Mouse (Mus musculus): ENCODE results near the gene Mettl2.
"Not testable (repeated sequence)": the region's sequence is repeated elsewhere in the genome, so short reads cannot be mapped to it uniquely, and the experiment has no call there.

Gene Mettl2

DNA sequence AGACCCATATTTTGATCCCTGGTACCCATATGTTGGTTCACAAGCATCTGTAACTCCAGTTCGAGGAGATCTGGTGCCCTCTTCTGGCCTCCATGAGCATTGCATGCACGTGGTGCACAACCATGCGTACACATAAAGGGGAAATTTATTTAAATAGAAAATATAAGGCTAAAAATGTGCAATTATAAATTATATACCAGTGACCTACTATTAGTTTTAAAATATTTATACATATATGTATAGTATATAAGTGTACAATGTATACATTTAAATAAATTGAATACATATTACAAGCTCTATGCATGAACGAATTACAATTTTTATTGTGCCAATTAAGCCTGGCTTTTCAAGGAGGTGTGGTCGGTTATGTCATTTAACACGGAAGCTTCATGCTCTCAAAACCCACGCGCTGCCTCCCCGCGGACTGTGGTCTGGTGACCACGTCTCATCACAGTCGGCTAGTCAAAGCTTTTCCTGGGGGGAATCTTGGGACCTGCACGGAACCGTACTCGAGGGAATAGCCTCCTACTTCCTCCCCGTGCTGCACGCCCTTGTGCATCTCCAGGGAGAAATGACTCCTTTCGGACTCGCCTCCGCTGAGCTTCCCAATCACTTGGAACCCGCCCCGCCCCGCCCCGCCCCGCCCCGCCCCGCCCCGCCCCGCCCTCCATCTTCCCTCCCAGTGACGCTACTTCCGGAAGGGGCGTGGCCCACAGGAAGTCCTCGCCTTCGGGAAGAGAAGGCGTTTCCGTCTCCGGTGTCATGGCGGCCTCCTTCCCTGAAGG is at the start of gene Mettl2:
Gene Mettl2, plus strand, starts transcription at position 691 of the 785 bp plus-strand sequence.
- DNase-seq (ENCODE audit: low read depth, low spot score), result peak; percentile 95

DNA sequence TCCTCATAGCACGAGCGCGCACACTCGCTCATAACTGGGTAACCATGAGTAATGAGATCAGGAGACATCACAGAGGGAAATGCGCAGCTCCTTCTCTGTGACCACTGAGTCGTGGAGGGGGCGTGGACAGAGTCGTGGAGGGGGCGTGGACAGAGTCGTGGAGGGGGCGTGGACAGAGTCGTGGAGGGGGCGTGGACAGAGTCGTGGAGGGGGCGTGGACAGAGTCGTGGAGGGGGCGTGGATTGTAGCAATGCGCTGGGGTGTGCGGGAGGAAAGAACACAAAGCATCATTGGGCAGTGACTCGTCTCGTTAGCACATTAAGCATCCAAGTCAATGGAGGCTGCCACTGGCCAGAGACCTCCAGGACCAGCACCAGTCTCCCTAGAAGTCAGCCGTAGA is 13.8 kb upstream of the Mettl2 start:
- DNase-seq (ENCODE audit: low read depth, low spot score), result not testable (repeated sequence)

DNA sequence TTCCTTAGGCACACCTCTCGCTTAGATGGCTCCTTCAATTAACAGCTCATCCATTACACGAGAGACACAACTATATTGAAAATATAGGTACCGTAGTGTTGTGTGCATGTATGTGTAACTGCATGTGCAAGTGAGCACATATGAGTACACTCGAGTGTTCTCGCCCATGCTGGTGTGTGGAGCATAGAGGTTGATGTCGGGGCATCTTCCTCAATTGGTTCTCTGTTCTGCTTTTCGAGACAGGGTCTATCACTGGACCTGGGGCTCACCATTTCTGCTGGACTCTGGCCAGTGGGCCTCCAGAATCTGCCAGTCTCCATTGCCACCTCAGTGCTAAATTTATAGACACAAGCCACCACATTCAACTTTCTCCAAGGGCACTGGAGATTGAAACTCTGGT is 8.4 kb upstream of the Mettl2 start:
- no peak for DNase-seq (ENCODE audit: low read depth, low spot score)

DNA sequence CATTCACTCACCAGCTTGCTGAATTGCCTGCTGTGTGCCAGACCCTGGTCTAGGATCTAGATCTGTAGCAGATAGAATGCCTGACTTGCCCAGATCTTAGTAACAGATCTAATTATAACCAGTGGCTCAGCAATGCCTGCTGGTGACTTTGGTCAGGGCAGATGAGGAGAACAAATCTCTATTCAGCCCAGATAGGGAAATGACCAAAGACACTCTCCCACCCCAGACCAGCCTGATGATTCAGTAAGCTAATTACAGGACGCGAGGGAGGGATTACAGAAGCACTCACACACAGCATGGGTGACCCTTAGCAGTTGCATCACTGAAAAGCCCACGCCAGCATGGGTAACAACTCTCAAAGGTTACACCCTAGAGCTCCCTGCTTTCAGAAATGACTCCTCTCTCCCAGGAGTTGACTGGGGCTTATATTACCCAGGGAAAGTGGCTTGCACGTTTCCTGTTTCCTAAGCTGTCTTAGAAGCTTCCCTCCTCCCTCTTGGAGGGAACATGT is 5.6 kb upstream of the Mettl2 start:
- DNase-seq (ENCODE audit: low read depth, low spot score), result peak; percentile 24

DNA sequence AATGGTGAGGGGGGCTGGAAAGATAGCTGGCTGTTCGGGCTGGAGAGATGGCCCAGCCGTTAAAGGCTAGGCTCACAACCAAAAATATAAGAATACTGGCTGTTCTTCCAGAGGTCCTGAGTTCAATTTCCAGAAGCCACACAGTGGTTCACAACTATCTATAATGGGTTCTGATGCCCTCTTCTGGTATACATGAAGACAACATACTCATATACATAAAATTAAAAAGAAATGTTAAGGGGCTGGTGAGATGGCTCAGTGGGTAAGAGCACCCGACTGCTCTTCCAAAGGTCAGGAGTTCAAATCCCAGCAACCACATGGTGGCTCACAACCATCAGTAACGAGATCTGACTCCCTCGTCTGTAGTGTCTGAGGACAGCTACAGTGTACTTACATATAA is 4.4 kb upstream of the Mettl2 start:
- DNase-seq (ENCODE audit: low read depth, low spot score), result not testable (repeated sequence)

DNA sequence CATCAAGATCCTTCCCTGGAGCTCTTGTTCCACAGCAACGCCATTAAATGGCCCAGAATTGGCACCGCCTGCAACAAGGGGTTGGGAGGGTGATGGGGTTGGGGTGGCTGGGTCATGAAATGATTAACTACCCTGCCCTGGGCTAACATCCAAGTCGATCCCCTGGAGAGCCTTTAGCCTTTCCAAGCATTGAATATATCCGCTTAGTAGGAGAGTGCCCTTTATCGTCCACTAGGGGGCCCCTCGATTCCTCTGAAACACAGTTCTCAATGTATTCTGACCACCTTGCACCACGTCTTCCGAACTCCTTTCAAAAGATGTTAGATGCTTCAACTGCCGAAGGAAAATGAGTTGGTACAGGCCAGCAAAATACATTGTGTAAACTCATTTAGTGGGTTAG is 2.2 kb upstream of the Mettl2 start:
- DNase-seq (ENCODE audit: low read depth, low spot score), result peak; percentile 27

DNA sequence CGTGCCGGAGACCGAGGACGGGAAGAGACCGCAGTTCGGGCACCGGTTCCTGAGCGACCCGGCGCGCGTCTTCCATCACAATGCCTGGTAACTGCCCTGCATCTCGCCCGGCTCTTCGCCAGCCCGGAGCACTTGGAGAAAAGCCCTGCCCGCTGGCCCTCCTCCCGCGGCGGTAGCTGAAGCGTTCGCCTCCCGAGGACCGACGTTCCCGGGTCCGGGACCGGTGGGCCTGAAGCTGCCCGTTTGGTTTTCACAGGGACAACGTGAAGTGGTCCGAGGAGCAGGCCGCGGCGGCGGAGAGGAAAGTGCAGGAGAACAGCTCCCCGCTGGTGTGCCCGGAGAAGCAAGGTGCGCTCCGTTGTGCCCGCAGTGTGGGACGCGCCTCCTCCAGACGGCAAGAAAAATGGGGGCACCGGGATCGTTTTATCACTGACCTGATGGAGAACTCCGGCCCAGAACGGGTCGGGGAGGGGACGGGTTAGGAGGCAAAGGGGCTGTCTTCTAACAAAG is 350 bp downstream of the Mettl2 start:
- DNase-seq (ENCODE audit: low read depth, low spot score), result no peak

DNA sequence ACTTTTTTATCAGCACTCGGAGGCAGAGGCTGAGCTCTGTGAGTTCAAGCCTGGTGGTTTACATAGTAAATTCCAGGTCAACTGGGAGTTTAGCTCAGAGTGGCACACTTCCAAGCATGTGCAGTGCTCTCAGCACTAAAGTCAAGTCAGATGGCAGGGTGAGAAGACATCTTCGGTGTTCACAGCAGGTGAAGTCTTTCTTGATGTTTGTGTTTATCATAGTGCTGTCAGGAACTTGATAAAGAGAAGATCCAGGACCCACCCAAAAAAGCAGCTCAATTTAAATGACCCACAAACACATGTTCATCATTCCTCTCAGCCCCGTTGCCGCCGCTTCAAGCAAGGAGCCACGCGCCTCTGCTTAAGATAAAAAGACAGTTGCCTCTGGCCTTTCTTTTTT is 9.5 kb downstream of the Mettl2 start:
- no peak for DNase-seq (ENCODE audit: low read depth, low spot score)

DNA sequence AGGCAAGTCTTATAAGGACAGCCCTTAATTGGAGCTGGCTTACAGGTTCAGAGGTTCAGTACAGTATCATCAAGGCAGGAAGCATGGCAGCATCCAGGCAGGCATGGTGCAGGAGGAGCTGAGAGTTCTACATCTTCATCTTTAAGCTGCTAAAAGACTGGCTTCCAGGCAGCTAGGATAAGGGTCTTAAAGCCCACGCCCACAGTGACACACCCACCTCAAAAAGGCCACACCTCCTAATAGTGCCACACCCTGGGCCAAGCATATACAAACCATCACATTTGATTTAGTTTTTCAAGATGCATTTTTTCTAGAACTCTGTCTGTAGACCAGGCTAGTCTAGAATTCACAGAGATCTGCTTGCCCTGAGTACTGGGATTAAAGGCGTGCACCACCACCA is 11.0 kb downstream of the Mettl2 start:
- DNase-seq (ENCODE audit: low read depth, low spot score), result not testable (repeated sequence)

DNA sequence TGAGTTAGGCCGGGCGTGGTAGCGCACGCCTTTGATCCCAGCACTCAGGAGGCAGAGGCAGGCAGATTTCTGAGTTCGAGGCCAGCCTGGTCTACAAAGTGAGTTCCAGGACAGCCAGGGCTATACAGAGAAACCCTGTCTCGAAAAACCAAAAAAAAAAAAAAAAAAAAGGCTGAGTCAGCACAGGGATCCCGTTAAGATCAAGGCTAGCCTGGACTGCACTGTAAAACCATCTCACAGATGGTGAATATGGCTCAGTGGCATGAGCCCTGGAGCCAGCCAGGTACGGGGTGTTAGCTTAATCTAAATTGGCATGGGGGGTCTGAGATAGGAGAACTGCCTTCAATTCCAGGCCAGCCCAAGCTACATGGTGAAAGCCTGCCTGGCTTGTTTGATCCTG is 14.3 kb downstream of the Mettl2 start:
- not testable (repeated sequence) for DNase-seq (ENCODE audit: low read depth, low spot score)

DNA sequence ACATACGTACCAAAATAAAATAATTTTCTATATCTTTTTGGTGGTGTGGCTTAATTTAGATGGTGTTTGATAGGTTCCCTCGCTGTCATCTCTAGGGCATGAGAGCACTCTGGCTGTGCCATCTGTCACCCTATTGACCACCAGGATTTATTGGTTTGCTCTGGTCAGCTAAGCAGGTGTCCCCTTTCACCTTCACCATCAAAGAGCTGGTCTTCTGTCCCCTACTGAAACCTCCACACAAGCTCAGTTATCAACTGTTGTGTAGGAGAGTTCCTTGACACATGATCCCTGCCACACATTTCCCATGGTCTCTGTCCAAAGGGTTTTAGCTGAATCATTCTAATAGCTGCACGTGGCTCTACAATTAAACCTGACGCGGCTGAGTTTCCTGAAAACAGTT is 14.9 kb downstream of the Mettl2 start:
- no peak for DNase-seq (ENCODE audit: low read depth, low spot score)

DNA sequence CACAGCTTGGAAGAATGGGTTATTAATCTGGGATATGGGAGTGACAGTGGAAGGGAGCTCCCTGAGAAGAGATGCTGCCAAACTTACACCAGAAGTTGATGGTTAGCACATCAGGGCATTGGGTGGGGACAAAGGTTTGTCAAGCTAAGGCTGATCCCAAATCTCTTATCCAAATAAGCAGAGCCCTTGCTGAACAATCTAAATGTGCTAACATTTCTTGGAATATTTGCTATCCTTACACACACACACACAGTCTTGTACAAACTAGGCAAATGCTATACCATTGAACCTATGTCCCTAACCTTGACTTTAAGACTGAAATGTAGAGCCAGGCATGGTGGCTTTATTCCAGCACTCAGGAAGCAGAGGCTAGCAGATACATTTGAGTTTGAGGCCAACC is 17.3 kb downstream of the Mettl2 start:
- no peak for DNase-seq (ENCODE audit: low read depth, low spot score)

DNA sequence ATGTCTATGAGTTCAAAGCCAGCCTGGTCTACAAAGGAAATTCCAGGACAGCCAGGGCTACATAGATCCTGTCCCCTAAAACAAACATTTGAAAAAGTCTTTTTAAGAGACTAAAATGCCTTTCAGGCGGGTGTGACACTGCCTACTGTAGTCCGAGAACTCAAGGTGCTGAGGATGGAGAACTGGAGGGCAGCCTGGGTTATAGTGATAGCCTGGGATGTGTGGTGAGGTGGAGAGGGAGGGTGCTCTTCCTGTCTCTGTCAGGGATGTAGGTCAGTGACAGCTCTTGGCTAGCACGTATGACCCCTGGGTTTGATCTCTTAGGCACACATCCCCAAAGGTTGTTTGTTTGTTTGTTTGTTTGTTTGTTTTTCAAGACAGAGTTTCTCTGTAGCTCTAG is 17.9 kb downstream of the Mettl2 start:
- DNase-seq (ENCODE audit: low read depth, low spot score), result no peak

DNA sequence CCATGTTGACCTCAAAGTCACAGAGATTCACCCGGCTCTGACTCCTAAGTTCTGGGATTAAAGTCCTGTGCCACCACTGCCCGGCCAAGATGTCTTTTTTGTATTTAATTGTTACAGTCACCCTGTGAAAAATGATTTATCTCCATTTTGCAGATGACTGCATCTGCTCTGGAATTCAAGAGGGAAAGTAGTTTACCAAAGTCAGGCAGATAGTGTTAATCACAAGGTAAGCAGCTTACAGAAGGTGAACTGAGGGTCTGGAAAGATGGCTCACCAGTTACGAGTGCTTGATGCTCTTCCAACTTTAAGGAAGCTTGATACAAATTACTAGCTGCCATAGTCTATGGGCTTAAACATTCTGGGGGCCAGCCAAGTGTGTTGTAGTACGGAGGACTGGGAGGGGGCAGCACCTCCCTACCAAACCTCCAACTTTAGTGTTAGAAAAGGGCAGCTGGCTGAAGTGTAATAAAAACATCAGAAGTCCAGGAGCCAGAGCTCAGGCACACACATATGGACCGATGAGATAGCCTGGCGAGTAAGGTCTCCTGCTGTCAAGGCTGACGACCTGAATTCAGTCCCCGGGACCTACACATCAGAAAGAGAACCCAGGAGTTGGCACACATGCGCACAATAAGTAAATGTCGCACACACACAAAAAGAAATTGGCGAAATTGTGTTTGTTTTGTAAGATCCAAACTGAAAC is 18.4 kb downstream of the Mettl2 start:
- DNase-seq (ENCODE audit: low read depth, low spot score), result no peak

DNA sequence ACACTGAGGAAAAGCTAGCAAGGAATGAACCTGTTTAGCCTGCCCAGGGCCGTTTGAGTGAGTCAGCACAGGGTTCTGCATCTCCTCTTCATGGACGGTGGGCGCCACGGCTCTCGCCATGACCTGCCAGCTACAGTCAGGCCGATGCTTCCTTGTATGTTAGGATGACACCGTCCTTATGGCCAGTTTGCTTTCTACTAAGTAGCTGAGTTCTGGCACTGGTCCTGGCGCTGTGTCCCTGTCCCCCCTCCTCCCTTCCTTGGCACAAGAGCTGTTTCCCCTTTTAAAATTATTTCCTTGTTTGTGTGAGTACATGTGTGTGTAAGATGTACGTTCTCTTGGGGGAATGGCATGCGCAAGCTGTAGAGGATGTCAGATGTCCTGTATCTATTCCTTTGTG is 19.0 kb downstream of the Mettl2 start:
- DNase-seq (ENCODE audit: low read depth, low spot score), result no peak

DNA sequence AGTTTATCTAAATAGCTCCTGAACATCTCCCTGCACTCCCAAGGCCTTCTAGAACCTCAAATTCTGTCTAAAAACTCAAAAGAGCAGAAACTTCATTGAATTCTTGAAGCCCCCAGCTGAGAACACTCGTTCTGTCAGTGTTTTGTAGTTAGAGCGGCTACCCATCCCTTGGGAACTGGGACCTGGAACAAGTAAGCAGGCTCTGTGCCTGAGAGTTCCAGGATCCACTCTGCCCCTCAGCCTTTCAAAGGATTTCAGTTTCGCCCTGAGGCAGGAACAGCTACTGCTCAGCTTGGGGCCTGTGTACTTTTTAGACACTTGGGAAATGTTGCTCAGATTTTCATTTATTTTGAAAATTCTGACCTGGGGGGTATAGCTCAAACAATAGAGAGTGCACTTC is 20.4 kb downstream of the Mettl2 start, which contains the start of gene Gm10842:
Gene Gm10842, plus strand, starts transcription at position 301 of the 400 bp plus-strand sequence.
- no peak for DNase-seq (ENCODE audit: low read depth, low spot score)

DNA sequence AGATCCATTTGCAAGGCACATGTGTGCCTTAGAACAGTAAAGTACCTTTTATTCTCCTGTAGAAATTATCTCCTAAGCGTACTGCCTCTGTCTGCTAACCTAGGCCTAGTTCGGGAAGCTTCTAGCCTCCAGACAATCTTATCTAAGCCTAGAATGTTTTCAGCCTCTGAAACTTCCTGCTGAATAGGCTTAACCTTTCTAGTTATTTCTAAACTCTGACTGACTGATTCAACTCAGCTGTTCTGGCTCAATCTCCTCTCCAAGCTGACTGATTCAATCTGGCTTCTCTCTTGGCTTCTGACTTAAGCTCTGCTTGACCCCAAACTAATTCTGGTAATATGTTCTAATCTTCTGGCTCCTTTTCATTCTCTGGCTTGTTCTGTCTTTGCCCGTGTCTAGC is 23.1 kb downstream of the Mettl2 start:
- DNase-seq (ENCODE audit: low read depth, low spot score), result no peak

DNA sequence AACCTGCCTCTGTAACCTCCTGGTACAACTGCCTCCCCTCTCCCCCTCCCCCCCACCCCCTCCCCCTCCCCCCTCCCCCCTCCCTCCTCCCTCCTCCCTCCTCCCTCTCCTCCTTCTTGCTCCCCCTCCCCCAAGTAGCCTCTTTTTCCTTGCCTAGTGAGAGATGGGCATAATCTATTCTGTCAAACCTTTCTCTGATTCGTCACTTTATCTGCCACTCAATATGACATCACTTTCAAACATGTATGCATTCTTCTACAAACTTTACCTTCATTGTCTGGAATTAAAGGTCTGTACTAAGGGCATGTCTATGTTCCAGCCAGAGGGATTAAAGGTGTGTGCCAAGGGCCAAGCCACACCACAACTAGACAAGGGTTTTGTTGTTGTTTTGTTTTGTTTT is 23.5 kb downstream of the Mettl2 start:
- no peak for DNase-seq (ENCODE audit: low read depth, low spot score)

DNA sequence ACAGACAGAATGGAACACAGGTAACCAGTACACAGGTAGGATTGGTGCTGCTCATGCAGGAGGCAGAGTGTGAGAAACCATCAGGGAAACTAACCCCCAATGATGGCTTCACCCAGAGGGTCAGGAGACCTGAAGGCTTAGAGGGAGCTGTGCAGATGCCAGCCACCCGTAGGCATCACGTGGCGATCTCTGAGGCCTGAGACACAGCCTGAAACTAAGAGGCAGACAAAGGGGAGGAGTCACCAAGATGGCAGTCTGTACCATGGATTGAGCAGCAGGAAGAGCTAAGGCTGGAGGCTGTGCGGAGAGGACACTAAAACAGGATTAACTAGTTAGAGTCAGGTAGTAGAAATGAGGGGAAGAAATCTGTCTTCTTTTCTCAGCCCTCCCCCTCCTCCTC is 24.5 kb downstream of the Mettl2 start:
- no peak for DNase-seq (ENCODE audit: low read depth, low spot score)

DNA sequence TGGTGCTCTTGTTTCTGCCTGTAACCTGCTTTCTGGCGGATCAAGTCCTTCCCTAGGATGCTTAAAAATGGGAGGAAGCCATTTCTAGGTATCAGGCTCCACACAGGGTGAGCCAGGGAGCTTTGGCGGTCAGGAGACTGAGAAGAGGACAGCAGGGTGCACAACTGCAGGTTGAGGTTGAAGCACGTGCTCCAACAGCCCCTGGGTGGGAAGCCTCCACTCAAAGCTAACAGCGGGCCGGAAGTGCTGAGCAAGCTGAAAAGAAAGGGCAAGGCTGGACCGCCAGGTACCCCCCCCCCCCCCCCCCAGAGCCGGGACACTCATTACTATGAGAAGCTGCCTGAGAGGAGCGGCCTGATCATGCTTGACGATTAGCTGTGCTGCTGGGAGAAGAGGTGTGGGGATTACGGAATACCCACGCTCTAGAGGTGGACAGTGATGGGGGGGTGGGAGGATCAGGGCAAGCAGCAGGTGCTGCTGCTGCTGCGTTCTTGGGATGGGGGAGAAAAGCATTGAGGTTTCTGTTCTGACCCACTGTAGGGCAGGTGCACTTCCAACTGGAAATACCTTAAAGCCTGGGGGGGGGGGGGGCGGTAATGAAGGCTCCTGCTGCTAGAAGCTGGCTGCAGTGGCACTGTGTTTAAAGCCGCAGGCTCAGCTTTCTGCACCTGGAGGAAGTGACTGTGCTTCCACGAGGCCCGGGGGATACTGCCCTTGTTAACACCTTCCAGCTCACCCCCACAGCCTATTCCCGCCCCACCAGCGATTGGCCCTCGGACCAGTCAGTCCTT is 25.2 kb downstream of the Mettl2 start:
- DNase-seq (ENCODE audit: low read depth, low spot score), result no peak

DNA sequence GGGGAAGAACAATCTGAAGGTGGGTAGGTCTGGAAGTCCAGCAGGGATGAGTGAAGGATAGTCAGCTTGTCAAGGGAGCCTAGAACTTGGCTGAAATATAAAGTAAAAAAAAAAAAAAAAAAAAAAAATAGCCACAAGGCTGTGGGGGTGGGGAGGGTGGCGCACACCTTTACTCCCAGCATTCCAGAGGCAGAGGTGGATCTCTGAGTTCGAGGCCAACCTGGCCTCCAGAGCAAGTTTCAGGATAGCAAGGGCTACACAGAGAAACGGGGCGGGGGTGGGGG is 25.7 kb downstream of the Mettl2 start:
- no peak for DNase-seq (ENCODE audit: low read depth, low spot score)

DNA sequence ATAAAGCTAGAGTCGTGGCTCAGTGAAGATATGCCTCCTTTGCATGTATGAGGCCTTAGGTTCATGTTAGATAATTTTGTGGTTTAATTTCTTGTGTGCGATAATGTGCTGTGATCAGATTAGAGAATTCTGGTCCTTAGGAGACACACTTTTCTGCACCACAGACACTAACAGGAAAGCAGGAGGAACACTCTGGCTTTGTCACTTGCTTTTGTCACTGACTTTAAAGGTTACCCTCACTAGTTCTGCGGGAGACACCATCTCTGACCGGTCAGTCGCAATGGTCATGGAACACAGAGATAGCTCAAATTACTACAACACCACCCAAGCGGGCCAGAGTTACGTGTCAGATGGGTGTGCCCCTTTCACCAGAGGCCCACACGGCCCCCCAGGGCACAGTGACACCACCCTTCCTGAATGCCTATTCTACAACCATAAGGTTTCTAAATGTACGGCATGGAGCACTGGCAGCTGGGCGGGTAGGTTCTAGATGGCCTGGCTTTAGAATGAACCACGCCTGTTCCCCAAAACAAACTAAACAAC is 26.2 kb downstream of the Mettl2 start:
- DNase-seq (ENCODE audit: low read depth, low spot score), result no peak
